Mouse (Mus musculus) forebrain, embryonic 15.5 days (tissue): ENCODE measurements around the gene Lpar5. TPM values are rescaled to one million over a fixed set of nuclear protein-coding genes. Genes with fewer than 3 reads are reported as not detected.

Experiments
- microRNA-seq: library from miRNA; unstranded; fragments of <30 nt; microRNA quantifications from one replicate; pipeline ENCODE4, GENCODE M21; 2016
- polyA plus RNA-seq: library from polyadenylated mRNA; unstranded; fragments of >200 nt; fragmentation: Nextera tagmentation; extraction: Ambion mirVana; gene quantifications from 2 replicates; pipeline ENCODE4 v1.2.1, GENCODE M21; 2015

Gene Lpar5
- polyA plus RNA-seq, 1 experiment from 2014 or later, result 0.71 TPM

Small RNA genes within 50 kb of the gene (microRNA-seq; reads per million reads assigned to microRNA genes)
- not detected for gene Mir7045

Other genes starting within 250 kb of the Lpar5 start
- 194 and 200 TPM in 2 replicates for gene Usp5, start 238.4 kb upstream of the Lpar5 start, polyA plus RNA-seq
- gene Cdca3, start 238.4 kb upstream of the Lpar5 start, polyA plus RNA-seq, result 100 and 106 TPM in 2 replicates
- gene Gnb3, start 227.6 kb upstream of the Lpar5 start, polyA plus RNA-seq, result 0.23 and 1.8 TPM in 2 replicates
- gene P3h3, start 210.2 kb upstream of the Lpar5 start, polyA plus RNA-seq, result 15.3 and 15.7 TPM in 2 replicates
- gene Gpr162, start 203.9 kb upstream of the Lpar5 start, polyA plus RNA-seq, result 25.2 and 25.9 TPM in 2 replicates
- gene Cd4, start 179.7 kb upstream of the Lpar5 start, polyA plus RNA-seq, result 0.15 TPM in 1 of 2 replicates, not detected in the other
- 2.6 and 3.3 TPM in 2 replicates for gene Lag3, start 156.2 kb upstream of the Lpar5 start, polyA plus RNA-seq
- 772 and 823 TPM in 2 replicates for gene Ptms, start 147.8 kb upstream of the Lpar5 start, polyA plus RNA-seq
- 507 and 513 TPM in 2 replicates for gene Mlf2, start 136.5 kb upstream of the Lpar5 start, polyA plus RNA-seq
- 90.2 and 93.6 TPM in 2 replicates for gene Cops7a, start 102.4 kb upstream of the Lpar5 start, polyA plus RNA-seq
- gene Pianp, start 71.2 kb upstream of the Lpar5 start, polyA plus RNA-seq, result 29.9 and 30.4 TPM in 2 replicates
- 16.7 and 21.7 TPM in 2 replicates for gene Zfp384, start 58.8 kb upstream of the Lpar5 start, polyA plus RNA-seq
- 207 and 211 TPM in 2 replicates for gene Ing4, start 28.2 kb upstream of the Lpar5 start, polyA plus RNA-seq
- gene Acrbp, start 18.2 kb upstream of the Lpar5 start, polyA plus RNA-seq, result 21.9 and 26.2 TPM in 2 replicates
- 98.9 and 112 TPM in 2 replicates for gene Chd4, start 28.1 kb downstream of the Lpar5 start, polyA plus RNA-seq
- gene Nop2, start 64.0 kb downstream of the Lpar5 start, polyA plus RNA-seq, result 51.1 and 51.8 TPM in 2 replicates
- gene Iffo1, start 77.3 kb downstream of the Lpar5 start, polyA plus RNA-seq, result 18.9 and 21.0 TPM in 2 replicates
- gene Gapdh, start 98.5 kb downstream of the Lpar5 start, polyA plus RNA-seq, result 1,461 and 1,493 TPM in 2 replicates
- 98.5 and 99.5 TPM in 2 replicates for gene Ncapd2, start 123.8 kb downstream of the Lpar5 start, polyA plus RNA-seq
- gene Mrpl51, start 123.9 kb downstream of the Lpar5 start, polyA plus RNA-seq, result 155 and 158 TPM in 2 replicates
- 5.6 and 6.0 TPM in 2 replicates for gene Vamp1, start 147.6 kb downstream of the Lpar5 start, polyA plus RNA-seq
- gene Tapbpl, start 163.9 kb downstream of the Lpar5 start, polyA plus RNA-seq, result 3.0 and 3.2 TPM in 2 replicates
- gene Cd27, start 169.1 kb downstream of the Lpar5 start, polyA plus RNA-seq, result 1.3 and 2.3 TPM in 2 replicates
- gene Tuba3a, start 218.1 kb downstream of the Lpar5 start, polyA plus RNA-seq, result not detected in 2 replicates
- 10.8 and 11.5 TPM in 2 replicates for gene Ltbr, start 246.0 kb downstream of the Lpar5 start, polyA plus RNA-seq